Mouse (Mus musculus): ENCODE data around the gene Ccdc159. TPM values are rescaled to one million over a fixed set of nuclear protein-coding genes. Genes with fewer than 3 reads are reported as not detected.

The Ccdc159 gene
- 10 to 100 TPM; 12.9 to 19.5 (median 16.0) TPM for total RNA-seq (2022)

- DNase-seq (ENCODE audit: low spot score in 2 of 2): peak; percentile 85 to 97
Measured at GRCm38 (mm10) chr9:21927208-21927753, at the start of gene Ccdc159, which contains the start of gene Tmem205. Ccdc159 (plus strand) TSS chr9:21927471. Tmem205 (minus strand) TSS chr9:21927556.

GRCm38 (mm10) chr9:21889229-21889628 lies 38.0 kb upstream of the Ccdc159 start:
- DNase-seq (ENCODE audit: low spot score in 2 of 2): no peak

GRCm38 (mm10) chr9:21901223-21901820 lies 25.9 kb upstream of the Ccdc159 start:
- DNase-seq (ENCODE audit: low spot score in 2 of 2): peak; percentile 39 to 62

- DNase-seq (ENCODE audit: low spot score in 2 of 2): no peak
Measured at GRCm38 (mm10) chr9:21904031-21904430, 23.2 kb upstream of the Ccdc159 start.

GRCm38 (mm10) chr9:21908216-21908615 lies 19.1 kb upstream of the Ccdc159 start:
- no peak for DNase-seq (ENCODE audit: low spot score in 2 of 2)

- DNase-seq (ENCODE audit: low spot score in 2 of 2): no peak
Measured at GRCm38 (mm10) chr9:21909474-21910223, 17.6 kb upstream of the Ccdc159 start.

- DNase-seq (ENCODE audit: low spot score in 2 of 2): no peak
Measured at GRCm38 (mm10) chr9:21916851-21917492, 10.3 kb upstream of the Ccdc159 start.

GRCm38 (mm10) chr9:21917493-21918034 lies 9.7 kb upstream of the Ccdc159 start:
- DNase-seq (ENCODE audit: low spot score in 2 of 2): peak; percentile 65 to 84

GRCm38 (mm10) chr9:21918035-21918592 lies 9.2 kb upstream of the Ccdc159 start, which contains the start of gene Rab3d:
Rab3d (minus strand) TSS chr9:21918192.
- peak; percentile 78 to 92 for DNase-seq (ENCODE audit: low spot score in 2 of 2)

GRCm38 (mm10) chr9:21918692-21919384 lies 8.4 kb upstream of the Ccdc159 start:
- no peak for DNase-seq (ENCODE audit: low spot score in 2 of 2)

GRCm38 (mm10) chr9:21923036-21923435 lies 4.2 kb upstream of the Ccdc159 start:
- no peak for DNase-seq (ENCODE audit: low spot score in 2 of 2)

GRCm38 (mm10) chr9:21923490-21924098 lies 3.7 kb upstream of the Ccdc159 start:
- no peak for DNase-seq (ENCODE audit: low spot score in 2 of 2)

- DNase-seq (ENCODE audit: low spot score in 2 of 2): no peak
Measured at GRCm38 (mm10) chr9:21924099-21924493, 3.2 kb upstream of the Ccdc159 start.

GRCm38 (mm10) chr9:21925034-21925433 lies 2.2 kb upstream of the Ccdc159 start:
- DNase-seq (ENCODE audit: low spot score in 2 of 2): no peak

GRCm38 (mm10) chr9:21925506-21925905 lies 1.8 kb upstream of the Ccdc159 start:
- DNase-seq (ENCODE audit: low spot score in 2 of 2): no peak

GRCm38 (mm10) chr9:21926155-21926554 lies 1.1 kb upstream of the Ccdc159 start:
- DNase-seq (ENCODE audit: low spot score in 2 of 2): no peak

- no peak for DNase-seq (ENCODE audit: low spot score in 2 of 2)
Measured at GRCm38 (mm10) chr9:21926784-21927183, 487 bp upstream of the Ccdc159 start.

- no peak for DNase-seq (ENCODE audit: low spot score in 2 of 2)
Measured at GRCm38 (mm10) chr9:21929208-21929607, 1.9 kb downstream of the Ccdc159 start.

GRCm38 (mm10) chr9:21932006-21932405 lies 4.7 kb downstream of the Ccdc159 start:
- no peak for DNase-seq (ENCODE audit: low spot score in 2 of 2)

- no peak for DNase-seq (ENCODE audit: low spot score in 2 of 2)
Measured at GRCm38 (mm10) chr9:21932445-21933137, 5.3 kb downstream of the Ccdc159 start.
